Mouse (Mus musculus): Measurements from ENCODE around the gene Mcm2.

Gene Mcm2

DNA sequence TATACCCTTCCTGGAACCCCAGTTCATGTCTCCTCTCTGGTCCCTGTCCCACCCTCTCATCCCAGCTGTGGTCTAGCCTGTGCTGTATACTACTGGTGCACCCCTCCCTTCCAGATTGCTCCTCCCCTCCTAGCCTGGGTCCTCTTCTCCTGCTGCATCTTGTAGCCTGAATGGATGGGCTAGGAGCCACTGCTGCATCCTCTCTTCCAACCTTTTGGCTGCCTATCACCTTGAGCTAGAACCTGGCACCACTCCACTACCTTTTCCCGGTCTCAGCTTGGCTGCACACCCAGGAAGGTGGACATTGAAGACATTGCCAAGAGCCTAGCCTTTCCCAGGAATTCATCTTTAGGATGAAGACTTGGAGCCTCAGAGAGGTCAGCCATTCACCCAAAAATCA, 29.4 kb upstream of the Mcm2 start:
- in situ Hi-C loops (cut with MboI; ENCODE audit: low sequenced_read_pairs), result no loop called here

DNA sequence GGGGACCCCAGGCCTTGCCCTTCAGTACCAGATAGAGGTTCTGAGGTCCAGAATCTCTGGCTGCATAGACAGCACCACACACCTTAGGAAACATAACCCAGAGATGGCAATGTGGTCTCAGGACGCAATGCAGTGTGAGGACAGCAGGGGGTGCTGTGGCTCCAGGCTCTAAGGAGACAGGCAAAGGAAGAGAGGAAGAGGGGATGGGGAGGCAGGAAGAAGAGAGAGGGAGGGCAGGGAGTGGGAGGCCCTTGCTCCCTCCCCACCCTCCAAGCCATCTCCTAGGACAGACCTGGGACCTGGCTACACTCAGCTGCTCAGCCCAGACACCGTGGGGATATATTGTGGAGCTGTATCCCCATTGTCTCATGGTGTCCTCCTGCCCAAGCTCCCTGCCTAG, 29.0 kb upstream of the Mcm2 start:
- in situ Hi-C loops (cut with MboI; ENCODE audit: low sequenced_read_pairs), result no loop called here

DNA sequence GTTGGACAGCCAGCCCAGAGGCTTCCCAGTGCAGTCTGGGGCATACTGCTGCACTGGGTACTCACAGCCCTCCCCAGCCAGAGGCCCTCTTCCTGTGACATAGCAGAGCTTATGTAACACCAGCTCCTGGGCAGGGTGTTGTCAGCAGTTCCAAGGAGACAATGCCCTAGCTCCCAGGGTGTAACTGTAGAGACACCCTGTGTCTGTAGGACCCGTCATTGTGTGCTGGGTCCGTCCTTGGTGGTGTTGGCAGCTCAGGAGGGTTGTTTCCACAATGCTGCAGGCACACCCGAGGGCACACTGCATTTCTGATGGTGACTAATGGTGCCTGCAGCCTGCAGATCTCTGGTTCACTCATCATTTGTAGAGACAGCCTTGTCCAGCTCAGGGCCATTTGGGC, 28.3 kb upstream of the Mcm2 start:
- in situ Hi-C loops (cut with MboI; ENCODE audit: low sequenced_read_pairs), result no loop called here

DNA sequence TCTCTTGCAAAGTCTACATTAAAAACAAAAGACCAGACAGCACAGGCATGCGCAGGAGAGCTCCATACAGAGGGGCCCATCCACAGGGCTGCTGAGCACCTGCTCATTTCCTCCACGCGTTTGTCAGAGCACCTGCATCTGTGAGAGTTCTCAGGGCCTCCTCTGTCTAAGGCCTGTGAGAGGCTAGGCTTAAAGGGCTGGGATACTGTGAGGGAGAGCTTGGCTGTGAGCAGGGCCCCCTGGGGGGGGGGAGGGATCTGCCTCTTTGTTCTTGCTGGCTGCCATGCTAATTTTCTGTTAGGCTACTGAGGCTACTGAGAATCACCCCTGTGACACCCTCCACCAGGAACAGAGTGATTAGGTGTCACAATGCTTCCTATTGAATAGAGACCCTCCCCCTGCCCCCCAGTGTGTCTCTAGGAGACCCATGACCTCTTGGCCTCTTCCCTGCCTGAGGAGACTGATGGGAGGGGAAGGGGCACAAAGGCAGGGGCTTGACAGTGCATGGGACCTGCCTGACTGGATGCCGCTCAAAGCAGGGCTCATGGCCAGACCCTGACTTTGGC, 27.1 kb upstream of the Mcm2 start:
- in situ Hi-C loops (cut with MboI; ENCODE audit: low sequenced_read_pairs), result no loop called here

DNA sequence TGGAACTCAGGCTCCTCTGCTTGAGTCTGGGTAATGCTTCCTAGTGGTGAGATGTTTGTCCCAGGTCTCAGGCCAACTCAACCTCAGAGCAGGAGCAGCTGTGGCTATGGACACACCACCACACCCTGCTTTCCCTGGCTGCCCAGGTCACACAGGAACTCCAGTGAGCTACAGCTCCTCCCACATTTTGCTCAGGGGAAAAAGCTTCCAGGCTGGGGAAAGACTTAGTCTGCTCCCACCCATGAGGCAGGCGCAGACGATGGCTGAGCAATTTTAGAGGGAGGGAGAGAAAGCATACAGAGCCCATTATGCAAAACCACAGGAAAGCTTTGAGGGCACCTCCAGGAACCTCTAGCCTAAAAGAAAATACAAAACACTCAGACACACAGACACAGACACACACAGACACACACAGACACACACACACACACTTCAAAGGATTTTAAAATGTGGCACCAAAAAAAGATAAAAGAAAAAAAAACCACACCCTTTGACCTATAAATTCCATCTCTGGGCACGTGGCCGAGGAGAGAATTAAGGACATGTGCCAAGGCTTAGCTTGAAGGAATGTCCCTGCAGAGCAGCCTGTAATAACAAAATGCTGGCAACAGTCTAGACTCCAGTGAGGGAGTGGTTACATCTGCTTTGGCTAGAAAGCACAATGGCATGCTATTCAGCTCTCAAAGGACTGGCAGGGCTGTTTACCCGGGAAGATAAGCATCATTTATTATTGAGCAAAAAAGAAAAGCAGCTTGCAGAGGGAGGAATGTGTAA, 26.1 kb upstream of the Mcm2 start:
- in situ Hi-C loops (cut with MboI; ENCODE audit: low sequenced_read_pairs), result no loop called here

DNA sequence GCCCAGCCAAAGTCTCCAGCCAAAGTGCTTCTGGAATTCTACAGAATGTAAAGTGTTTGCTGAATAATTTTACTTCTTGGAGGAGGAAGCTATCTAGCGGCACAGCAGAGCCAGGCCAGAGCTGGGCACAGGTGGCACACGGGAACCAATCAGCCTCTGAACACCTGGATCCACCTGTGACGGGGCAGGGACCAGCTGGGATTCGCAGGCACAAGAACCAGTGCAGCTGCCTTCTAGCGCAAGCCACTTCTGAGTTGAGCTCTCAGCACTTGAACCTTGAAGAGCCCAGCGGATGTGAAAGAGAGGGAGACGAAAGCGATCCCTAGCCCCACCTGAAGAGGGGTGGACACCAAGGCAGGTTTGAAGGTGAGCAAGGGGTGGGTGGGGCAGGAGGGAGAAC, 20.2 kb upstream of the Mcm2 start:
- in situ Hi-C loops (cut with MboI; ENCODE audit: low sequenced_read_pairs), result no loop called here

DNA sequence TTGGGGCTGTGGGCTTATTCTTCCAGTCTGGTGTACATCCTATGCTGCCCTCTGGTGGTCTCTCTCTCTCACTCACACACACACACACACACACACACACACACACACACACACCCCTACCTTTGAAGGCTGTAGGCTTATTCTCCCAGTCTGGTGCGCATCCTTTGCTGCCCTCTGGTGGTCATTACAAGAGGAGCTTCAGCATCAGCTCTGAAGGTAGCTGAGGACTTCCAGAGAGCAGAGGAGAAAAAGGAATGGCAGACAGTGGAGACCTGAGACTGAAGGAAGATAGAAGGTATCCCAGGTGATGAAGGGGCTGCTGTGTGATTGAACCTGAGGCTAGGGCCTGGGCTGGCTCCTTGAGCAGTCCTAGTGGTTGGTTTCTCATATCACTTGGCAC, 17.6 kb upstream of the Mcm2 start:
- in situ Hi-C loops (cut with MboI; ENCODE audit: low sequenced_read_pairs), result no loop called here

DNA sequence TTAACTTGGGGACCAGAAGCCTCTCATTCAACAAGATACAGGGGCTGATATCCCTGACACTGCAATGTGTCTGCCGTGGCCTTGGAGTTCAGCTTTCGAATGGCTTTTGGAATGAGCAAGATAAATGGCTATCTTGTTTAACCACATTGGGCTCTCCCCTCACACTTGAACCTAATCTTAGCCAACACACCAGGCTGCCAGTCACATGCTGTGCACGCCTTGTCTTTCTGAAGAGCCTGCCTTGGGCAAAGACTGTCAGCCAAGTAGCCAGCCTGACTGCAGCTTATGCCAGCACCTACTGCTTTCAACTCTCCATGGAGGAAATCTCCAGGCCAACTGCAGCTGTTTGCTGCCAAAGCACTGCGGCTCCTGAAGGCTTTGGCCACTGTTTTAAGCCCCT, 16.9 kb upstream of the Mcm2 start:
- in situ Hi-C loops (cut with MboI; ENCODE audit: low sequenced_read_pairs), result no loop called here

DNA sequence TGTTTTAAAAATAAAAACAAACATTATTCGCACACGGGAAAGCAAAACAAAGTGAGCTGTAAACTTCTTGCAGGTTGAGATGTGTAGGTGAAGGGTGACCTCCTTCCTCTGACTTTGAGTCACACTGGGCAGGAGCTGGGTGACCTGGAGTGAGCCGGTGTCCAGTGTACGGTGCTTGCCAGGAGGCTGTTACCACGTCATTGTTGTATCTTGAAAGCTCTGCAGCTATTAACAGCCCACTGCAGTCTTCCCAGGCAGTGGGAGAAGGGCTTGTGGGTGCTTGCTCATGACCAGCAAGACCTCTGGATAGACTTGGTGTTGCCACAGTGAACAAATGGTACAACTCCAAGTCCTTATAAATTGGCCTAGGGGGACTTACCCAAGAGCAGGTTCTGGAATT, 16.2 kb upstream of the Mcm2 start:
- in situ Hi-C loops (cut with MboI; ENCODE audit: low sequenced_read_pairs), result no loop called here

DNA sequence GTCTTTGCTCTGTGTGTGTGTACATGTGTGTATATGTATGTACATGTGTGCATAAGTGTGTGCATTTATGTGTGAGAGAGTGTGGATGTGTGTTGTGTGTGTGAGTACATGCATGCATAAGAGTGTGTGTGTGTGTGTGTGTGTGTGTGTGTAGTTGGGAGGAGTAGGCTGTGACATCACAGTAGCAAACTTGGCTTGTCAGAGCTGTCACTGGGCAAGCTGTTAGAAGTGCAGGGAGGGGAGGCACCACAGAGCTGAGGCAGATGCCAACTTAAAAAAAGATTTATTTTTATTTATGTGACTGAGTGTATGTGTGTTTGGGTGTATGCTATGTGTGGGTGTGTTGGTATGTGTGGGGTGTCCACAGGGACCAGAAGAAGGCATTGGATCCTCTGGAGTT, 14.9 kb upstream of the Mcm2 start:
- in situ Hi-C loops (cut with MboI; ENCODE audit: low sequenced_read_pairs), result no loop called here

DNA sequence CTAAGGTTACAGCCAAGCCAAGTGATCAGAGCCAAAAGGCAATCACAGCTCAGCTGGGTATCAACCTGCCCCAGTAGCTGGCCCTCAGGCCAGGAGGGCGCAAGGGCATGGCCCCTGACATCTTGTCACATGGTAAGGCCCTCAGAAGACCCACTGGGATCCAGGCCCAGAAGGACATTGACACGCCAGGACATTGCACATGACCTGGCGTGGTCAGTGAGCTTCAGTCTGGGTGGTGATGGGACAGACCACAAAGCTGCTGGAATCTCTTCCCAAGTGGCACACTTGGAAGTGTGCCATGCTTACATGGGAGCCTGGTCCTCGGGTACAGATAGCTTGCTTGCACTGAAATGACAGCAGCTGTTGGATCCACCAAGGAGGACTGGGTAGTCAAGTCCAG, 14.4 kb upstream of the Mcm2 start:
- in situ Hi-C loops (cut with MboI; ENCODE audit: low sequenced_read_pairs), result no loop called here

DNA sequence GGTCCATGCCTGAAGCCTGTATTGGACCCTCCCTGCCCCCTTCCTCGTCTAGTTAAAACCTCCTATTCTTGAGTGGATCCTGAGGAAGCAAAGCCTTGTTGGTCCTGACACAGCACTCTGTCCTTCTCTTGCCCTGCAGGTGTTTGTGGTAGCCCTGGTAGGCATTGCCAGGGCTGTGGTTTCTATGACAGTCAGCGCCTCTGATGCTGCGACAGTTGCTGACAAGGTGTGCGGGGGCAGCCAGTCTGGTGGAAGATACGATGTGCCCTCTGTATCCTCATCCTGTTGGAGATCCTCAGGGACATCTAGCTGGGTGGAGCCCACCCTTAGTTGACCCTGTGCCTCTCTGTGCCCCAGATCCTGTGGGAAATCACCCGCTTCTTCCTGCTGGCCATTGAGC, 10.6 kb upstream of the Mcm2 start:
- in situ Hi-C loops (cut with MboI; ENCODE audit: low sequenced_read_pairs), result no loop called here

DNA sequence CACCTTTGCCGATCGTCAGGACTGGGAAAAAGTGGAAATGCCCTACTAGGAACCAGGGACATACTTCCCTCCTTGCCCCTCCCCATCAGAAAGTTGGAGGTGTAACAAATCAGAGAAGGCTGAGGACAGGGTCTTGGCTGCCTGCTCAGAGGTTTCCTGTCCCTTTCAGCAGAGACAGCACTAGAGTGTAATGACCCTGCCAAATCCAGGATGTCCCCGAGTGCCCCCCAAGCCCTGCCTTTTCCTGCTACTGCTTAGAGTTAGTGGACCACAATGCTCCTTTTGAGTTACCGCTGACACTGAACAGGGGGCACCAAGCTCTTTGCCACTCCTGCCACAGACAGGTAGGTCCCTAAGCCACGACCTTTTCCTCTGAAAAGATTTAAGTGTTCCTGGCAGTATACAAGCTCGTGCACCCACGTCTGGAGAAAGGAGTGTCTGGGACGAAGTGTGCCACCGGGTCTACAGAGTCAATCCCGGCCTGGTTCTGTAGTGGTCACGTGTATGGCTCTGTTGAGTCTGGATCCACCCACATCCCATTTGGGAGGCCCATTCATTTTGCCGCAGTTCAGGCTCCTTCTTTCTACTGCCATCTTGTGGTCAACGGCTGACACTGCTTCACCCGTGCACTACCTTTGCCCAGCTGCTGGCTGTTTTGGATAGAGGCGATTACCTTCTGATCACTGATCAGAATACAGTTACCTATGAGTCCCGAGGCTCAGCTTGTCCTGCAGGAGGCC, 8.0 kb upstream of the Mcm2 start:
- in situ Hi-C loops (cut with MboI; ENCODE audit: low sequenced_read_pairs), result no loop called here

DNA sequence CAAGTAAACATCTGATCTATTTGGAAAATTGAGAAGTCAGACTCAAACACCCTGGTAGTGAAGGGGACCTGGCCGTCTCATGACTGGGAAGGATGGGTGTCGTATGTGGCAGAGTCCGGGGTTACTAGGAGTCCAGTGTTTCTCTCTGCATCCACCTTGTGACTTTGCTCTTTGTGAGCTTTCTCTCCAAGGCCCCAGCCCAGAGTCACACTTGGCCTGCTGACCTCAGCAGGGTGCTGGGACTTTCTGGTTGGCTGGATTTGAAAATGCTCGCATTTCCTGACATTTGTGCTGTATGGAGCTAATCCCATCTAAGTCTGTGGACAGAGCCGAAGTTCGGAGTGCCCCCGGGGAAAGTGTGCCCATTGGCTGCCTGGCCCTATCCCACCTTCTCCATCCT, 6.5 kb upstream of the Mcm2 start:
- in situ Hi-C loops (cut with MboI; ENCODE audit: low sequenced_read_pairs), result no loop called here

DNA sequence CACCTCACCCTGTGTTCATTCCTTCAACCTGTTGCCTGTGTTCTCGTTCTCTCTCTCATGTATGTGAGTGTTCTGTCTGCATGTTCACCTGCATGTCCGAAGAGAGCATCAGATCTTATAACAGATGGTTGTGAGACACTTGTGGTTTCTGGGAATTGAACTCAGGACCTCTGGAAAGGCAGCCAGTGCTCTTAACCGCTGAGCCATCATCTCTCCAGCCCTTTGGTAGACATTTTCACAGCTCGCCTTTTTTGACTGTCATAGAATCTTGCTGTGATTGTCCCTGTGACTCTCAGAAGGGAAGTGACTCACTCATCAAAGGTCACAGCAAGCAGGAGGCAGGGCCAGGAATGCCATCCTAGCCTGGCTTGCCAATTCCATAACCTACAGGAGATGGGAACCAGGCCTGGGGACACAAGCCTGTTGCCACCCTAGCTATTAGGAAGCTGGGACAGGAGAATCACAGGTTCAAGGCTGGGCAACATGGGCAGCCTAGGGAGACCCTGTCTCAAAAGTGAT, 5.9 kb upstream of the Mcm2 start:
- in situ Hi-C loops (cut with MboI; ENCODE audit: low sequenced_read_pairs), result no loop called here

DNA sequence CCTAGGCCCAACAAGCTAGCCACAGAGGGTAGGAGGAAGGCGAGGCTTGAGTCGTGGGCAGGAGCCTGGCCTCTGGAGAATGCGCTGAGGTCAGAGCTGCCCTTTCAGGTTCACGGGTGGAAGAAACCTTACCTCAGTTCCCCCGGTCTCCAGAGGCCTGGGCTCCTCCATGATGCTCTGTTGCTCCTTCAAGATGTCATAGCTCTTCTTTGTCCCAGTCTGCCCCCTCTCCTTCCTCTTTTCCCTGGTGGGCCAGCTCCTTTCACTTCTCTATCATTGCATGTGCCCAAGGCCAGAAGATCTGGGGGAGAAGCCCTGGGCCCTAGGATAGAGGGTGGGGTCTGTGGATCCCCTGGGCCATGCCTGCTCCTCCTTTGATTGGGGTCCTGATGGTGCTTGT, 5.1 kb upstream of the Mcm2 start:
- in situ Hi-C loops (cut with MboI; ENCODE audit: low sequenced_read_pairs), result no loop called here

DNA sequence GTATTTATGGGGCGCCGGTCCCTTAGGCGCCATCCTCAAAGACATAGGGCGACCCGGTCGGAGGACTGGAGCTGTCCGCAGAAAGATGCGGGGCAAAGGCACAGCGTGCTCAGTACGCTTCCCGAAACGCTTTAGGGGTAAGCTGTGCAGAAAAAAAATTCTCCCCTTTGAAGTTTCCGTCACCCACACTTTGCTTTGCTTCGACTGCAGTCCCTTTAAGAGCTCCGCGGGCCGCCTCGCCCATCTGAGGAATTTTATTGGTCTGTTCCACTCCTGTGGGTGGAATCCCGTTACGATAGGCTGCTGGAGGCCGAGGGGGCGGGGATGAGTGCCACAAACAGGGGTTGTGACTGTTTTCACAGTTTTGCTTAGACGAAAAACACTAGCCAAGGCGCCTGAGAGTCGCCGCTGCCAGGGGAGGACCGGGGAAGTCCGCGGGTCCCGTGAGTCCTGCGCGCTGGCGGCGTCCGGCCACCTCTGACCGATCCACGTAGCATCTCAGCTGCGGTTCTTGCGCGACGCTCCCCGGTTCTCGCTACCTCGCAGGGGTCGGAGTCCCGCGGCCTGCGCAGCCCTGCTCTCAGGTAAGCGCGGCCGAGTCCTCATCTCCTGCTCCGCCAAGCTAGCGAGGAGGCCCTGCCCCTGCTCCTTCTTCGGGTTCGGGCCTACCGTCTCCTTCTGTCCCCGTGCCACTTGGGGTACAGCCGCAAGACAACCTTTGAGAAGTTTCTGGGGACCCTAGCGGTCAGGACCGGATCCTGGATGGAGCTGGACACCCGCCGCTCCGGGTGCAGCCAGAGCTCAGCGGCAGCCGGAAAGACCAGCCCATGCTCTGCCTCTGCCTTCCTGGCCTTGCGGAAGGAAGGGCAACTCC, 3.6 kb upstream of the Mcm2 start, which contains the start of gene Tpra1:
Gene Tpra1 (plus strand): TSS at position 305 of the 874 bp plus-strand sequence.
- in situ Hi-C loops (cut with MboI; ENCODE audit: low sequenced_read_pairs), result no loop called here

DNA sequence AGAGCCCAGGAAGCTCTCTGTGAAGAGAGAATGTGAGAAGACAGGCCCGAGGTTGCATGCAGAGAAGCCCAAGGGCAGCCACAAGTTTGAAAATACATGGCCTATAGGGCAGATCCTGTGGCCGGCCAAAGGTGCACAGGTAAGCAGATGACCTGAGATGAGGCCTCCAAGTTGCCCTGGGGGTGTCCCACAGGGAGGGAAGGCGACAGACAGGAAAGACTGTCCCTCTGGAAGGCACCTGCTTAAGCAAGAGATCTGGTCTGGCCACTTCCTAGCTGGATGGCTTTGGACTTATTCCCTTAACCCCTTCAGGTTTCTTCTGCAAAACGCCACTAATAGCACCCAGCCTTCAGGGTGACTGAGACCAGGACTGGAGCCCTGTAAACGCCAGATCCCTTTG, 2.9 kb upstream of the Mcm2 start:
- in situ Hi-C loops (cut with MboI; ENCODE audit: low sequenced_read_pairs), result no loop called here

DNA sequence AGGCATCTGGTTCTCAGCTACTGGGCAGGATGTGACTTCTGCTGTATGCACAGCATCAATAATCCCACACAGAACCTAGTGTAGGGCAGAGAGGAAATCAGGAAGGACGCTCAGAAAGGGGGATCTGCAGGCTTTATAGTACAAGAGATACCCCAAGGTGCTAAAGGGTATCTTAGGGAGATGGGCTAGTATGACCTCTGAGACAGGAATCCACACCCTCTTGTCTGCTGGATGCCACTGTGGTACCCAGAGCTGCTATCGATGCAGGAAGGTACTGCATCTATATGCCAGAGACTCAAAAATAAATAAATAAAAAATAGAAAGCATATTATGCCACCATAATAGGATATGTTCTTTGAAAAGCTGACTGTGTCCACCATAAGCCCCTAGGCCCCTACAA, 1.0 kb upstream of the Mcm2 start:
- in situ Hi-C loops (cut with MboI; ENCODE audit: low sequenced_read_pairs), result no loop called here

DNA sequence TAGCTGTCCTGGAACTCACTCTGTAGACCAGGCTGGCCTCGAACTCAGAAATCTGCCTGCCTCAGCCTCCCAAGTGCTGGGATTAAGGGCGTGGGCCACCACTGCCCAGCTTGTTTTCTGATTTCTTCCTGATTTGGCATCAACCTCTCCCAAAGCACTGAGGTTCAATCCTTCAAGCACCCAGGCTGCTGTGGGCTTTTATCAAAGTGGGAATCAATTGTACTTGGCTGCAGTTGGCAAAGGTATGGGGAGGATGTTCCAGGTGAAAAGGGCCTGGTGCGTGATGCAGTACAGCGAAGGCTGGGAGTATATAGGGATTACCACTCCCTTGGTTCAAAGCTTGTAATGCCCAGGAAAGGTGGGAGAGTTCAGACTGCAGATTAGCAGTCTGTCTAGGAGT, 506 bp upstream of the Mcm2 start:
- in situ Hi-C loops (cut with MboI; ENCODE audit: low sequenced_read_pairs), result no loop called here

DNA sequence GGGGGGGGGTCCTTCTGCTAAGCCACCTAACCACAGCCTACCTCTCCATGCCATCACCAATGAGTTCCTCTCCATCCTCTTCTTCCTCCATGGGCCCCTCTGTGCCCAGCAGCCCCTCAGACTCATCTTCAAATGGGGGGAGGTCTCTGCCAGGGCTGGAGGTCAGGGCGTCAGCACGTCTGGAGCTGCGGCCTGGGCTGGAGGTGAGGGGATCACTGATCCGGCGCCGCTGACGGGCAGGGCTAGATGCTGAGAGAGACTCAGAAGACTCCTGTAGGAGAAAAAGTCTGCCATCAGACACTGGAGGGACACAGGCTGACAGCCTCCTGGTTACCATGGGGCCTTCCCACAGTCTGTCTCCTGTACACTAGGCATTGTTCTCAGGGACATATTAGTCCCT, 1.3 kb downstream of the Mcm2 start:
- in situ Hi-C loops (cut with MboI; ENCODE audit: low sequenced_read_pairs), result no loop called here
